Mouse (Mus musculus) cerebellum, adult (tissue): ENCODE results near the gene Traf3ip3.

Experiments used
- ATAC-seq: cut with Nextera tagmentation; 2 replicates; pipeline ENCODE4 v1.9.2; 2017; ENCODE audit warnings: mild to moderate bottlenecking, moderate library complexity, mixed read lengths; ENCODE audit not compliant: insufficient number of reproducible peaks, low FRiP score, low TSS enrichment

Traf3ip3 gene

GRCm38 (mm10) chr1:193130456-193130825 lies 71.1 kb downstream of the Traf3ip3 start:
- ATAC-seq: peak; percentile 42

- ATAC-seq: peak; percentile 95
These were observed 71.6 kb downstream of the Traf3ip3 start, which contains the start of gene Diexf for GRCm38 (mm10) chr1:193129786-193130455. Gene Diexf, minus strand, starts transcription at chr1:193130272.

DNA sequence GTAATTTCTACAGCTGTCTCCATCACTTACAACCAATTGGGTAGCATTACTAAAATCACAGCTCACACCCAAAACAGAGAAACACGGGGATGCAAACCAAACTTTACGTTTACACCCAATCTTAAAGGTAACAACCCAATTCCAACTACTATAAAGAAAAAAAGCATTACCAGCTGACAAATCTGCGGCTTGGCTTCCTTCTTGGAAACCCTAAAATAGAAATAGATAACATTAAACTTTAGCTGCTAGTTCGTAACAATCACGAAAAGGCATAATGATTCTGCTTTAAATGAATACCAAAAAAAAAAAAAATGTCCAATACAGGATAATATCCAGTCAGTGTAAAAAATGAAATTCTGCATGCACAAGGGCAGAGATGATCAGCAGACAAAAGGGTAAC lies 72.2 kb downstream of the Traf3ip3 start:
- ATAC-seq: no peak

GRCm38 (mm10) chr1:193128055-193128454 lies 73.4 kb downstream of the Traf3ip3 start:
- ATAC-seq: no peak

- ATAC-seq: no peak
These were observed 75.7 kb downstream of the Traf3ip3 start for GRCm38 (mm10) chr1:193125835-193126234.
